Mouse (Mus musculus): ENCODE measurements around the gene Trabd2b.

GRCm38 (mm10) chr4:114659876-114660275 is 253.4 kb downstream of the Trabd2b start:
- no peak for TF ChIP-seq TBP (IDR thresholded peaks at IDR 0.05; ENCODE audit: low read depth, low read length)
- TF ChIP-seq CTCF (IDR thresholded peaks at IDR 0.05 in 2 of 3, conservative IDR thresholded peaks at IDR 0.05 in 1 of 3; ENCODE audit: control insufficient read depth in 1 of 3, insufficient read depth in 1 of 3, low read depth in 2 of 3, low read length in 3 of 3, poor library complexity in 1 of 3, severe bottlenecking in 1 of 3), result no peak
- TF ChIP-seq ZC3H11A (IDR thresholded peaks at IDR 0.05; ENCODE audit: low read depth, low read length), result no peak
- TF ChIP-seq ELF1 (IDR thresholded peaks at IDR 0.05; ENCODE audit: low read depth, low read length), result no peak
- TF ChIP-seq BHLHE40 (IDR thresholded peaks at IDR 0.05; ENCODE audit: borderline replicate concordance, low read depth, low read length), result no peak
- TF ChIP-seq MAX (IDR thresholded peaks at IDR 0.05; ENCODE audit: low read length), result no peak
- no peak for TF ChIP-seq USF2 (IDR thresholded peaks at IDR 0.05; ENCODE audit: borderline replicate concordance in 1 of 2, insufficient read depth in 1 of 2, low read depth in 1 of 2, low read length in 2 of 2)
